Mouse (Mus musculus): ENCODE measurements around the gene Nudt3.
A peak's percentile ranks its signal among the peaks of the same experiment; 100 is the strongest.

Gene Nudt3

DNA sequence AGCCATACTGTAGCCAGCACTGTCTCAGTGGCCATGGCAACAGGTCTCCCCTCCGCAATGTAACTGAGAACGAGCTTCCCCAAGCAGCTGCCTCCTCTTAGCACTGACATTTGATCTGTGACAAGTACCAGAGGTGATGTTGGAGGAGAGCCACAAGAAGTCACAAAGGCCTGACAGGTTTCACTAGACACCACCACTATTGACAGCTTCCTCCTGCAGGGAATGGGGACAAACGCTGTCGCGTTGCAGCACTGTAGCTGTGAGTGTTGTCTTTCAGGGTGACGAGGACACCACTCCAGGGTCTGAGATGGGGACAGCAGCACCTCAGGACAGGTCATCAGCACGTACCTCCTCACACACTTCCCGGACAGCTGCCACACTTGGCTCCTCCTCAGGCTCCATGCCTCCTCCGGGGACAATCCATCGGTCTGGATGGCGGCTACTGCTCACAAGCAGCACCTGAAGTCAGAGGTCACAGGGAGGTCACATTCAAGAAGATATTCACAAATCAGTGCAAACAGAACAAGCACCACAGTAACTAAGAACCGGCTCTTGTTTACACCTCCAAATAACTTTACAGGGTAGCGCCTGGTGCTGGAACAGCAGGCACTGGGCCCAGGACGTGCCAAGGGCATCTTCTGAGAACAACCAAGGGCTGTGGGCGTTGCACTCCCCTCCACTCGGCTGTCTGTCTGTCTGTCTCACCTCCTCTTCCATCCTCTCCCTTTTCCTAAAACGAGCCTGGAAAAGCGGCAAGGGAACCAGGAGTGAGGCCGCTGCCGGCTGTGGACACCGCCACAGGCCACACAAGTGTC lies 26.7 kb downstream of the Nudt3 start:
- no peak for DNase-seq (ENCODE audit: low spot score)

DNA sequence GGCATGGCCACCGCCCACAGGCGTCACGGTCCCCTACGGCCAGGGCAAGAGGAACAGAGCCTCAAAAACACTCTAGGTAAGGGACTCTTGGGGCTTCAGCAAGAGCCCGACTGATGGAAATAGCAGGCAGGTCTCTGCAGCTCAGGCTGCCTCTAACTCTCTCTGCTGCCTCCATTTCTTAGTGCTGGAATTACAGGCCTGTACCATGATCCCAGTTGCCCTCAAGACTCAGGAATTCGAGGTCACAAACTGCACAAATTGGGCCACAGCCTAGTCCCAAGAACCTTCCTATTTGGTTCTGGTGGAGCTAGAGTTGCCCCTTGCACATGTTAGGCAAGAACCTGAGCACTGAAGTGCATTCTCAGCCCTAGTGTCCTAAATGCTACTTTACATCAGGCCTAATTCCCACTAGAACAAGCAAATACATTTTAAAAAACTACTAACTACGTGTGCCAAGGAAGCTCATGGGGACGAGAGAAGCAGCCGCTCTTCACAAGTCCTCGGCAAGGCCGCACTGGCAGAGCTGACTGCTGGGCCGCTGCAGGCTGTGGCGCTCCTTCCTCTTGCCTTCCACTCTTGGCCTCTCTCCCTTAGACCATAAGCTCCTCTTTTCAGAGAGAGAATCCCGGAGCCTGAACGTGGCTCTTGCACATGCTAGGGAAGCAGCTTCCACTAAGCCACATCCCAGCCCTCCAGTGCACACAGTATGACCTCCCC lies 27.5 kb downstream of the Nudt3 start:
- no peak for DNase-seq (ENCODE audit: low spot score)

DNA sequence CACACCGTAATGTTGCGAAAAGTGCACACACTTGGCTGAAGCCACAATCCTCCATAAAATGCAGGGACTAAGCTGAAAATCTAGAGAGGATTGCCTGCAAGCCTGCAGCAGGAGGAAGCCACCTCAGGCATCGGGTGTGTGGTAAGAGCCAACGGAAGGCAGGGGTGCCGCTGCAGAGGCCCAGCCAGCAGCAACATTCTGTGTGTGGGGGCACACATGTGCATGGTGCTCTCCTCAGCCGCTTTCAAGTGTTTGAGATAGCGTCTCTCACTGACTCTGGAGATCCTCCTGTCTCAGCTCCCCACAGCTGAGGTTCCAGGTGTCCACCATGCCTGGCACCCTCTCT lies 30.8 kb downstream of the Nudt3 start:
- DNase-seq (ENCODE audit: low spot score): no peak

DNA sequence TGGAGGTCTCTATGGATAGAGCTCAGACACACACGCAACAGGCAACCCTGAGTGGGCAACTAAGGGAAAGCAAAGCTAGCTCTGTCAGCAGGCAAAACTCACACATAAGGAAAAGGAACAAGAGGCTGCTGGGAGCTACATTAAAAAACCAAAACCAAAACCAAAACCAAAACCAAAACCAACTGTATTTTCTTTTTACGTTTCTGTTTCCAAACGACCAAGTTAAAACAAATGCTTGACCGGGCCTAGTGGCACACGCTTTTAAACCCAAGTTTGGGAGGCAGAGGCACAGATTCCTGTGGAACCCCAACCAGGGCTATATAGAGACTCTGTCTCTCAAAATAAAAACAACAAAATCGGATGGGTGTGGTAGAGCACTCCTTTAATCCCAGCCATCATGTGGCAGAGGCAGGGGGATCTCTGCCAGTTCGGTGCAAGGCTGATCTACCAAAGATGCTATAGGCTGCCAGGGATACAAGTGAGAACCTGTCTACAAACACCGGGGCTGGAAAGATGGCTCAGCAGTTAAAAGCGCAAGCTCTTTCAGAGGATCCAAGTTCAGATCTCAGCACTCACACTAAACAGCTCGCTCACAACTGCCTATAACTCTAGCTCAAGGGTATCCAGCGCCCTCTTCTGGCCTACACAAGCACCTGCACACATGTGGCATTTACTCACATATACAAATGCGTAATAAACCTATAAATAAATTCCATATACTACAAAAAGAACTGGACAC lies 31.3 kb downstream of the Nudt3 start:
- no peak for DNase-seq (ENCODE audit: low spot score)

DNA sequence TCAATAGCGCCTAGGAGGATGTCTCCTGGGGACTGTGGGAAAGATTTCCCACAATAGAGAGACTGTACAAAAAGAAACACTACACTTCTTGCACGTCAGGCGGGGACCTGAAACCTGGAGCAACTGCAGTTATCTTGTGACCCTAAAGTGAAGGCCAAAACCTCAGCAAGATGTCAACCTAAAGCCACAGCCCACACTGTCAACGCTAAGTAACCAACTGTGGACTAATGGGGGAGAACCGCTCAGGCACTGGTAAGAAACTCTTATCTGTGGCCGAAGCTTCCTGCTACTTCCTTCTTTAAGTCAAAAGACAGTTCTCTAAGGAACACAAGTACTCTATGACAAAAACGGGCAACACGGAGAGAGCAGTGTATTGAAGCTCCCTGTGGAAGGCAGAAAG lies 35.1 kb downstream of the Nudt3 start:
- DNase-seq (ENCODE audit: low spot score): no peak

DNA sequence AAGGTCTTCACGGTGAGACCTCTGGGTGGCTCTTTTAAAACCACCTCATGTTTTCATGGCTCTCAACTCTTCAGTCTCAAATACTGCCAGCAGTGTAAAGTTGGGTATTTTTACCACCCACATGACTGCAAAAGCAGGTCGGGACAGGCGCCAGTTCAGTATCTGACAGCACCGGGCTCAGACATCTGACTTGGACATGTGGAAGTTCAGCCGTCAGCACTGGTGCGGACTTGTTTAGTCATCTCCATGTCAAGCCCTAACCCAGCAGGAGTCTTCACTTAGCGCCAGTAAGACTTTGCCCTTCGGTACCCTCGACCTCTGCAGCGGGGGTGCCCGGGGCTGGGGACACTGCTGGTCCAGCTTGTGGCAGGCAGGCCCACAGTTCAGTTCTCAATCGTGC lies 36.0 kb downstream of the Nudt3 start:
- no peak for DNase-seq (ENCODE audit: low spot score)

DNA sequence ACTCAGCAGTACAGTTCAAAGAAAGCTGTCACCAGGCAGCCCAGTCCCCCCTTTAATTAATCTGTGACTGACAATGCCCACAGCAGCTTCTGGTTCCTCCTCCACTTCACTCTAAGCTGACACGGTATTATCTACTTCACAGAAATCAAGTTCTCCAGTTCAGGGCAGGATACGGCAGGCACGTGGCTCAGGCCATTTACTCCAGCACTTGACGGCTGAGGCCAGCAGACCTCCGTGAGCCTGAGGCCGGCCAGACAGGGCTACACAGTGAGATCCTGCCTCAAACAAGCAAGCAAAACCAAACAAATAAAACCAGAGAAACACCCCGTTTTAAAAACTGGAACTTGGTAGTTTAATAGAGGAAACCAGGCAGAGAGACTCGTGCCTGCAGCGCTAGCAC lies 36.6 kb downstream of the Nudt3 start:
- DNase-seq (ENCODE audit: low spot score): no peak

GRCm38 (mm10) chr17:27583185-27583894 lies 40.0 kb downstream of the Nudt3 start:
- DNase-seq (ENCODE audit: low spot score): no peak

GRCm38 (mm10) chr17:27580392-27581068 lies 42.8 kb downstream of the Nudt3 start:
- no peak for DNase-seq (ENCODE audit: low spot score)

GRCm38 (mm10) chr17:27579816-27580215 lies 43.5 kb downstream of the Nudt3 start:
- no peak for DNase-seq (ENCODE audit: low spot score)

DNA sequence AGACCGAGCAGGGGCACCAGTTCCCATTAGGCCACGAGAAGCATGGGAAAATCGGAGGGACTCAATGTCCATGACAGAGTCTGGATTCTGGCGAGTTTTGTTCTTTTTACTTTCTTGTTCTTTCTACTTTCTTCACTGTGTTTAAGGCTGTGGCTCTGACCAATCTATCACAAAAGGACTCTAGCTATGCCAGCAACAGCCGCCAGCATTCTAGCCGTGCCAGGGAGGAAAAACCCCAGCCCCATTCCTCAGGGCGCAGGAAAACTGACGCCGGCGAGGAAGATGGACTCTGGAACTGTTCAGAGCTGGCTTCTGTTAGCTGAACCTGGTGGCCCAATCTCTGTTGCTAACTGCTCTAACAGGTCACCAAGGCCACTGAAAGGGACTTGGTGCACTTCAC lies 44.8 kb downstream of the Nudt3 start:
- no peak for DNase-seq (ENCODE audit: low spot score)

DNA sequence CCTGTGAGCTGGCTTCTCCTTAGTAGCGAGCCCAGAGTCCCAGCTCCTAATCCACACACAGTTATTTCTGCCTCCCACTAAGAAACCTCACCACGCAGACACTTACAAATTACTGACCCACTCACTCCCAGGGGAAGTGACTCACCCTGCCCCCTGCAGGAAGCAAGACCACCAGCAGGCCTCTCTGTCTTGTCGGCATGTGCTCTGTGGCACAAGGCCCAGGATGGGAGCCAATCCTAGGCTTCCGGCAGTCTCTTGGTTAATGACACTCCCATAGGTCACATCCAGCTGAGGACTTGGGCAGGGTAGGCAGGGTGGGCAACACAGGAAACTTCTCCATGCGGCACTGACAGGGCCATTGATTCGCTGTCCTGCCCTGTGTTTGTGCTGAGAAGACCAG lies 45.8 kb downstream of the Nudt3 start:
- DNase-seq (ENCODE audit: low spot score): no peak

- DNase-seq (ENCODE audit: low spot score): no peak
Measured at GRCm38 (mm10) chr17:27576056-27576455, 47.2 kb downstream of the Nudt3 start.

DNA sequence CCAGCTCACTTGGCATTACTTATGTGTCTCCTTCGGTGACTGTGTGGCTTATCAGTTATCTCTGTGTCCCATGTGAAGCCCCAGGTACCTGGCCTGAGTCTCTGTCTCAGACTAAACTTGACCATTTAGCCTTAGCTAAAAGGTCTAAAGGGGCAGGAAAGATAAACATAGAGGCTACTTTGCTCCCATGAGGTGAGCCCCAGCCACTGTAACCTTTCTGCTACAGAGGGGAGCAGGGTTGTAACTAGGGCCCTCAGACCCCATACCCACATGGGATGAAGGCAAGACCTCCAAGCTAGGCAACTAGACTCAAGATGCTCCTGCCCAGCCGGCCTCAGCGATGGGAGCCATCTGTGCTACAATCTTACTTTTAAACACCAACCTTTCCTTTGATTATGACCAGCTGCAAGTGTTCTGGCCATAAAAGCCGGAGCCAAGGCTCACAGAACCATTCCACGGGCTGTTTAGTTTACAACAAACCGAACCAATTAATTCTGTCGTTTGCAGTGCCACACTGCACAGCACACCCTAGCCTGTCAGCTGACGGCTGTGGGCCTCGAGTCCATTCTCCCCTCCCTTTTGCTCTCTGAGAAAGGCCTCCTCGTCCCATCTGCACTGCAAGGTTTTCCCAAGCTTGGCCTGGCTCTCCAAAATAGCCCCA lies 48.0 kb downstream of the Nudt3 start:
- DNase-seq (ENCODE audit: low spot score): no peak

GRCm38 (mm10) chr17:27574470-27575115 lies 48.7 kb downstream of the Nudt3 start:
- peak; percentile 65 for DNase-seq (ENCODE audit: low spot score)

DNA sequence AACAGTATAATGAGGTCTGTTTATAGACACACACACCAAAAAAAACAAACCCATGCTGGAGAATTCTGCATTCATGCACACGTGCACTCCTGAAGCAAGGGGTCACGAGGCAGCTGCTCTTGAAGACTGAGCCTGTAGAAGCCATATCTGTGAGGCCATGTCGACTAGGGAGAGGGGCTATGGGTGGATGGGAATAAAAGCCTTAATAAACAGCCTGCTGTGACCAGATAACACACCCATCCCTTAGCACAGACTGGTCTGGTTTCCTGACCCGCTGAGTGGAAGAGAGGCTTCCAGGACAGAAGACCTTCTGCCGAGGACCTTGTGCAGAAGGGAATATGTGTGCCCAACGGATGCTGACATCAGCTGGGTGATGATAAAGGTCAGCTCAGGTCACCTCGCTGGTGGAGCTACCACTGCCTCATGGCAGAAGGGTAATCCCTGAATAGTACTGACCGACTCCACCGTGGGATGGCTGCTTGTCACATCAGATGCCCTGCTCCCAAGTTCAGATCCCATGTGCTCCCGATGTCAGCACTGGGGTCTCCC lies 49.4 kb downstream of the Nudt3 start:
- DNase-seq (ENCODE audit: low spot score): no peak

- no peak for DNase-seq (ENCODE audit: low spot score)
Measured at GRCm38 (mm10) chr17:27571315-27571714, 52.0 kb downstream of the Nudt3 start.

DNA sequence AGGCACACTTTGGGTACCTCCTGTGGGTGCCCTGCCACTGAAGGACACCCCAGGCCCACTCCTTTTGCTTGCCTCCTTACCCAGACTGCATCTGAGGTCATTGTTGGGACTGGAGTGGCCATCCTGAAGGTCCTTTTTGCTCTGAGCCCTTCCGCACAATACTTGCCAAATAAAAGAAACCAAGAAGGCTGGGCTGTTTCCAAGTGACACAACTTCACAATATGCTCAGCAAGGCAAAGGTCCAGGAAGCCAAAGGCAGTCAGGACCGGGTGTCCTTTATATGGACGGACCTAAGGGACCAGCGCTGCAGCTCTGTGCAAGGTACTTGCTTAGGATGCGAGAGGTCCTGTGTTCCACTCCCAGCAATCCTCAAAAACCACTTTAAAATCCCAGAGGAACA lies 55.1 kb downstream of the Nudt3 start:
- DNase-seq (ENCODE audit: low spot score): no peak

- DNase-seq (ENCODE audit: low spot score): no peak
Measured at GRCm38 (mm10) chr17:27565942-27566267, 57.4 kb downstream of the Nudt3 start.

GRCm38 (mm10) chr17:27565163-27565941 lies 57.9 kb downstream of the Nudt3 start, which contains the start of gene AI413582:
Gene AI413582, minus strand, starts transcription at chr17:27565756.
- DNase-seq (ENCODE audit: low spot score): peak; percentile 98
